Mouse (Mus musculus) hindbrain, postnatal 0 days (tissue): Measurements from ENCODE around the gene Haghl. TPM values are rescaled to one million over a fixed set of nuclear protein-coding genes. Genes with fewer than 3 reads are reported as not detected.

Experiments used
- ATAC-seq: fragments of 200-750 bp; cut with Nextera tagmentation; 2 replicates; pipeline ENCODE4 v1.8.0; 2017; ENCODE audit warnings: mild to moderate bottlenecking, moderate TSS enrichment, moderate library complexity
- DNase-seq: peaks from one replicate; pipeline ENCODE4 v3.0.0-alpha.2; 2015; ENCODE audit warnings: low spot score
- H3K27ac ChIP-seq: fragments of 300-500 bp; sonication (generic); 2 replicates; pipeline ENCODE4 v1.5.1; 2014; ENCODE audit warnings: mild to moderate bottlenecking
- H3K27me3 ChIP-seq: fragments of 300-500 bp; sonication (generic); 2 replicates; pipeline ENCODE4 v1.6.1; 2014; ENCODE audit warnings: low read length, mixed read lengths; ENCODE audit not compliant: insufficient read depth
- H3K36me3 ChIP-seq: fragments of 300-500 bp; sonication (generic); 2 replicates; pipeline ENCODE4 v1.6.1; 2014; ENCODE audit warnings: low read length, mixed read lengths; ENCODE audit not compliant: insufficient read depth
- H3K4me1 ChIP-seq: fragments of 300-500 bp; sonication (generic); 2 replicates; pipeline ENCODE4 v1.6.1; 2014; ENCODE audit warnings: antibody characterized with exemption, low read length, mixed read lengths; ENCODE audit not compliant: insufficient read depth
- H3K4me2 ChIP-seq: fragments of 300-500 bp; sonication (generic); 2 replicates; pipeline ENCODE4 v1.6.1; 2014; ENCODE audit warnings: low read depth, mild to moderate bottlenecking, low read length, moderate library complexity, mixed read lengths
- H3K4me3 ChIP-seq: fragments of 300-500 bp; sonication (generic); 2 replicates; pipeline ENCODE4 v1.5.1; 2014; ENCODE audit warnings: low read length
- H3K9ac ChIP-seq: fragments of 300-500 bp; sonication (generic); replicated peaks from 2 replicates; pipeline ENCODE4 v1.6.1; 2014; ENCODE audit warnings: mild to moderate bottlenecking, low read length, moderate library complexity, mixed read lengths
- H3K9me3 ChIP-seq: fragments of 300-500 bp; sonication (generic); 2 replicates; pipeline ENCODE4 v1.6.1; 2016; ENCODE audit warnings: low read length, mixed read lengths
- CTCF ChIP-seq: IDR thresholded peaks from 2 replicates; pipeline ENCODE4 v1.5.1; 2016; ENCODE audit warnings: antibody characterized with exemption, control low read depth, low read depth
- WGBS: fragments of 180-500 bp; shearing (Covaris S2); extraction: QIAGEN DNeasy Blood & Tissue Kit; methylation state at CpG from one replicate; pipeline ENCODE4 v1.1.7; 2014; 5-methylcytosine and 5-hydroxymethylcytosine counted together
- polyA plus RNA-seq: library from polyadenylated mRNA; unstranded; fragments of >200 nt; fragmentation: Nextera tagmentation; extraction: Ambion mirVana; gene quantifications from 2 replicates; pipeline ENCODE4 v1.2.1, GENCODE M21; 2015
- total RNA-seq: library from RNA; depleted of rRNA; stranded (reverse); fragments of >200 nt; gene quantifications from 2 replicates; pipeline ENCODE4 v1.2.3, GENCODE M21; 2014

Gene Haghl
- total and polyA plus RNA-seq, 2 experiments from 2014 or later = 171 to 219 TPM

- no peak overlapping the region for H3K4me3 ChIP-seq
- H3K9ac ChIP-seq = no peak overlapping the region
- no peaks in the 10 kb centered on the region for H3K9me3 ChIP-seq
- DNase-seq = no peak
- H3K36me3 ChIP-seq = peaks cover 15% of the 10 kb centered on the region; the same call in 1 of the 2 replicates
- ATAC-seq = no peak
- TF ChIP-seq CTCF = no peak
- H3K4me1 ChIP-seq = peaks cover 4% of the 10 kb centered on the region
- H3K27ac ChIP-seq = no peak overlapping the region
- H3K4me2 ChIP-seq = no peak overlapping the region
- WGBS = 15% methylated on average over 46 of the region's 46 CpGs
- no peaks in the 10 kb centered on the region for H3K27me3 ChIP-seq
Measured at GRCm38 (mm10) chr17:25818851-25819780, 33.6 kb upstream of the Haghl start.

- H3K9ac ChIP-seq = no peak overlapping the region
- H3K36me3 ChIP-seq = peaks cover 15% of the 10 kb centered on the region; the same call in 1 of the 2 replicates
- peaks cover 10% of the 10 kb centered on the region for H3K4me1 ChIP-seq
- H3K9me3 ChIP-seq = no peaks in the 10 kb centered on the region
- 80% methylated on average over 11 of the region's 11 CpGs for WGBS
- ATAC-seq = no peak
- H3K27me3 ChIP-seq = no peaks in the 10 kb centered on the region
- no peak overlapping the region for H3K4me2 ChIP-seq
- H3K27ac ChIP-seq = no peak overlapping the region
- DNase-seq = no peak
- H3K4me3 ChIP-seq = no peak overlapping the region
- no peak for TF ChIP-seq CTCF
Measured at GRCm38 (mm10) chr17:25817662-25818061, 32.2 kb upstream of the Haghl start.

GRCm38 (mm10) chr17:25813471-25813870 is 28.0 kb upstream of the Haghl start:
- peaks cover 21% of the 10 kb centered on the region for H3K4me1 ChIP-seq
- H3K36me3 ChIP-seq = peaks cover 11% of the 10 kb centered on the region; the same call in 1 of the 2 replicates
- peak overlapping the region; percentile 35 for H3K9ac ChIP-seq
- no peaks in the 10 kb centered on the region for H3K27me3 ChIP-seq
- TF ChIP-seq CTCF = peak; percentile 77
- peak overlapping the region; percentile 46 for H3K4me2 ChIP-seq
- 0 out of 2 replicates have a peak overlapping the region, but pooled peaks have one; percentile 29 for H3K27ac ChIP-seq
- ATAC-seq = peak; percentile 32; the same call in 1 of the 2 replicates
- H3K9me3 ChIP-seq = no peaks in the 10 kb centered on the region
- 2% methylated on average over 20 of the region's 20 CpGs for WGBS
- H3K4me3 ChIP-seq = peak overlapping the region; percentile 8; the same call in 1 of the 2 replicates
- DNase-seq = peak; percentile 82

- peak overlapping the region; percentile 89; the same call in 1 of the 2 replicates for H3K9ac ChIP-seq
- H3K4me1 ChIP-seq = peaks cover 26% of the 10 kb centered on the region
- ATAC-seq (no peak), DNase-seq (no peak)
- no peak overlapping the region for H3K27ac ChIP-seq
- no peaks in the 10 kb centered on the region for H3K27me3 ChIP-seq
- no peaks in the 10 kb centered on the region for H3K9me3 ChIP-seq
- no peaks in the 10 kb centered on the region for H3K36me3 ChIP-seq
- H3K4me3 ChIP-seq = peak overlapping the region; percentile 68; the same call in 1 of the 2 replicates
- peak overlapping the region; percentile 75 for H3K4me2 ChIP-seq
- 74% methylated on average over 4 of the region's 4 CpGs for WGBS
- no peak for TF ChIP-seq CTCF
Measured at GRCm38 (mm10) chr17:25810890-25811289, 25.4 kb upstream of the Haghl start.

- no peaks in the 10 kb centered on the region for H3K9me3 ChIP-seq
- DNase-seq (peak; percentile 61), ATAC-seq (peak; percentile 63)
- H3K27me3 ChIP-seq = no peaks in the 10 kb centered on the region
- 6% methylated on average over 24 of the region's 25 CpGs for WGBS
- no peaks in the 10 kb centered on the region for H3K36me3 ChIP-seq
- H3K4me1 ChIP-seq = peaks cover 26% of the 10 kb centered on the region
- H3K4me3 ChIP-seq = peak overlapping the region; percentile 68
- peak overlapping the region; percentile 89 for H3K9ac ChIP-seq
- peak overlapping the region; percentile 75 for H3K4me2 ChIP-seq
- peak overlapping the region; percentile 94 for H3K27ac ChIP-seq
- TF ChIP-seq CTCF = 0 out of 2 replicates have a peak, but pooled peaks have one; percentile 15
Measured at GRCm38 (mm10) chr17:25809606-25810340, 24.3 kb upstream of the Haghl start.

- H3K36me3 ChIP-seq = no peaks in the 10 kb centered on the region
- H3K4me3 ChIP-seq = peak within 1 kb of the TSS; percentile 68
- TF ChIP-seq CTCF = peak; percentile 49
- H3K27ac ChIP-seq = peak within 1 kb of the TSS; percentile 94
- no peaks in the 10 kb centered on the region for H3K9me3 ChIP-seq
- peaks cover 26% of the 10 kb centered on the region for H3K4me1 ChIP-seq
- DNase-seq = peak; percentile 97
- WGBS = under 1% methylated on average over 80 of the region's 100 CpGs
- ATAC-seq = peak; percentile 86
- peak within 1 kb of the TSS; percentile 75 for H3K4me2 ChIP-seq
- H3K27me3 ChIP-seq = no peaks in the 10 kb centered on the region
- H3K9ac ChIP-seq = peak within 1 kb of the TSS; percentile 89
Measured at GRCm38 (mm10) chr17:25808789-25809605, 23.5 kb upstream of the Haghl start, which contains the start of gene Fbxl16. Fbxl16 (plus strand) TSS chr17:25809085.
